Mouse (Mus musculus) urinary bladder, postnatal 10 days (tissue): ENCODE measurements around the gene Slc7a5.

ENCODE experiments used
- DNase-seq: peaks from one replicate; pipeline ENCODE4 v3.0.0; 2022; ENCODE audit warnings: low spot score

The Slc7a5 gene

DNA sequence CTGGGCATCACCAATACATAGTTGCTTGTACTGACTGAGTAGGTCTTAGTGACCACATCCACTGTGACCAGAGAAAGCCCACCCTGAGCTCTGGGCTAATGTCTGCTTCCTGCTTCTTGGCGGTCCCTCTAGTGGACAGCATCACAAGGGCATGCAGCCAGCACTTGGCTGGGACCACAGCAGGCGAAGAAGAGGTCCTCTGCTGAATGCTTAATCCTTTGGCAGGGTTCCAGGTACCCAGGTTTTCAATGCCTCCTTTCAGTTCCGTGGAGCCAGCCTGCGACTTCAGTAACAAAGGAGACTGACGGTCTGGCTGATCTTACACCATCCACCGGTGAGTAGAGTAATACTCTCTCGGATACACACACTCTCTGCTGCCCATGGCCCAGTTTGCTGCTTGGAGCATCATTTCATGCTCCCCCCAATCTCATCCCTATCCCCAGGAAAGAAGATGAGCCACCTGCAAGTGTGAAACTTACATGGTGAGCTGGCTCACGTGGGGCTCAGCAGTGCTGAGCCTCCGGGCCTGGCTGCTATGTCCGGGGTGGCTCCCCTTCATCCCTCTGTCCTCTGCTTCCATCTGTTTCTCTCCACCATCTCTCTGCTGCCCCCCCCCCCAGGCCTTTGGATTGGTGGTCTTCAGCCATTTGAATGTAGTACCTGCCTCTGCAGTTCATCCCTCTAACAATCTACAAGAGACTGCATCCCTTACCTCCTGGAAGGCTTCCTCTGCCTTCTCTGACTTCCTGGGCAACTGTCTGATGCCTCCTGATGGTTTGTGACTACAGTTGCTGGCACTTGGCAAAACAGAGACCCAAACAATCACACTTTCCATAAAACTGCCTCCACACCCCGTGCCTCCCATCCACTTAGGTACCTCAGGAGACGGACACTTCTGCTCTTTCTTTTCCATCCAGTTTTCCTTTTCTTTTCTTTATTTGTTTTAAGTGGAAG lies 28.1 kb upstream of the Slc7a5 start:
- no peak for DNase-seq

DNA sequence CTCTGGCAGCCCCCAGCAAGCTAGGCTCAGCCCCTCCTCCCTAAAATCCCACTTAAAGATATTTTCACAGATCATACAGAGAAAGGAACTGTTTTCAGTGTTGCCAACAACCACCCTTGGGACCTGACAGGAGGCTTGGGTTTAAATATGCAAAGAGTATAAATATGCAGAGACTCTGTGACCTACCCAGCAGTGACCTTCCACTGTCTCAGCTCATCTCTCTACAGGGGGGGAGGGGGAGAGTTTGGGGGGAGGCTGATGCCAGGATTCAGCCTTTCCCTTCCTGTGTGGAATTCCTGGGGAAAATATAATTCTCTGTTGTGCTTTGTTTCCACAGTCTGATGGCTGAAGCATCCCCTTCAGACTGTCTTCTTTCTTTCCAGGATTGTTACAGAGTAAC lies 27.4 kb upstream of the Slc7a5 start:
- no peak for DNase-seq

DNA sequence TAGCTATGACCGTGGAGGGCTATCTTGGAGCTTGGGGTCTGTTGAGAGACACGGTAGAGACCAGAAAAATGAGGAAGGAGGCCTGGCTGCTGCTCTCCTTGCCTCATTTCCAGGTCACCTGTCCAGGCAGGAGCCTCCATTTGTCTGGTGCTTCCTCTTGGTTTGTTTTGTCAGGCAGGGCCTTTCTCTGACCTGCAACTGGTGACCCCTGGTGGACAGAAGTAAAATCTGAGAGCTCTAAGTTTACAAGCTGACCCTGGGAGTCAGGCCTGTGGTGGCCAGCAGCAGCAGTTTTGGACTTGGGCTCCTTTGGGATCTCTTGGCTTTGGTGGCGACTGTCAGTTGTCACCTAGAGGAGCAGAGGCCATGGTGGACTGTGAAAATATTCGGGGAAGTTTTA lies 27.0 kb upstream of the Slc7a5 start:
- DNase-seq = no peak

DNA sequence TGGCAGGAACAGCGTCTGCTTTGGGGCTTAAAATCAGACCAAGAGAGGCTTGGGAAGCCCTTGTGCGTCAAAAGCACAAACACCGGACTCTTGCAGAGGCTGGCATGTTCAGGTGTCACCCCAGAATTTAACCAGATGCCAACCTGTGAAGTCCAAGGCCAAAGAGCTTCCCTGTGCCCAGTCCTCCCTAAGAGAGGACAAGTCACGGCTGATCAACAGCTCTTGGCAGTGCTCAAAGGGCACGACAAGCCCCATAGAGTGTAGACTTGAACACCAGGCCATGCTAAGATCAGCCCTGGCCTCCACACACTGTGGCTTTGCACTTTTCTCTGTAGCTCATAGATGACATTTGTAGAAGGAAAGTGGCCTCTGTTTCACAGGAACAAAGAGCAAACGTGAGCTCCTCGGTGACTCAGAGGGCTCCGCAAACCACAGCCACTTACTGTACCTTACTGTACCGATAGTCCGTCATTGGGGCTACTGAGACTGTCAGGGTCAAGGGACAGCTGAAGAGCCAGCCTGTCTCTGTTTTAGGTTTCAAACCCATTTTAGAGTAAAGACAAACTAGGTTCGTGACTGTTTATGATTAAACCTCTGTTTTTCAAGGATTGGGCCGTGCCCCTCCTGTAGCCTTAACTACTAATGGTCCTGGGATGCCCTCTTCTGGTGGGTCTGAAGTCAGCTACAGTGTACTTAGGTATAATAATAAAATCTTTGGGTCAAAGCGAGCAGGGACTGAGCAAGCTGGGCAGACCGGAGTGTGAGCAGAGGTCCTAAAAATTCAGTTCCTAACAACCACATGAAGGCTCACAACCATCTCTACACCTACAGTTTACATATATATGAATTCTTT lies 25.4 kb upstream of the Slc7a5 start:
- DNase-seq = no peak

DNA sequence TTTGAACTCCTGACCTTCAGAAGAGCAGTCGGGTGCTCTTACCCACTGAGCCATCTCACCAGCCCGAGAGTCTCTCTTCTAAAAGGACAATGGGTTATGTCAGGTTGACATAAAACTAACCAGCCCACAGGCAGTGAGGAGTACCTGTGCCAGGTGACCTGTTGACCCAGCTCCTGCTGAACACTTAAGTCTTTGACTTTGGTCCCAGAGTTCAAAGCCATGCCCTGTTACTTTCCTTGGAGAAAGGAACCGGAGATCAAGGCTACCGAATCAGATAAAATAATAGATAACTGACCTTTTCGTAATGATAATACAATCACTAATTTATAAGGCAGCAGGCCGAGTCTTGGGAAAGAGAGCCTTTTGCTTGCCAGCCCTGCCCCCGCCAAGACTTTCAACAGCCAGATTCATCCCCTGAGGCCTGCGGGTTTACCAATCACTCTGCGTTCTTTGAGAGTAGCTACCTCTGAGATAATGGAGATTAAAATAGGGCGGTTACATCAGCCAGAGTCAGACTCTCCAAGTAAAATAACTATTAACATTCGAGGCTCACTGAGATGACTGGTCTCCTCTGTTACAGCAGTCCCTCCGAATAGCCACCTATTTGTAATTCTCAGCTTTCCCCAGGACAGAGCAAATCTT lies 24.7 kb upstream of the Slc7a5 start:
- no peak for DNase-seq

DNA sequence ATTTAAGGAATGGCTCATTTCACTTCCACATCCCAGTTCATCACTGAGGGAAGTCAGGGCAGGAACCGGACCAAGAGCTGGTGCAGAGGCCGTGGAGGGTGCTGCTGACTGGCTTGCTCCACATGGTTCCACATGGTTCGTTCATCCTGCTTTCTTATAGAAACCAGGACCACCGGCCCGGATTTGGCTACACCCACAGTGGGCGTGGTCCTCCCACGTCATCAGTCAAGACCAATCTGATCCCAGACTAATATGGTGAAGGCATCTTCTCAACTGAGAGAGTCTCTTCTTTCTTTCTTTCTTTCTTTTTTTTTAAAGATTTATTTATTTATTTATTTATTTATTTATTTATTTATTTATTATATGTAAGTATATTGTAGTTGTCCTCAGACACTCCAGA lies 24.1 kb upstream of the Slc7a5 start:
- no peak for DNase-seq

DNA sequence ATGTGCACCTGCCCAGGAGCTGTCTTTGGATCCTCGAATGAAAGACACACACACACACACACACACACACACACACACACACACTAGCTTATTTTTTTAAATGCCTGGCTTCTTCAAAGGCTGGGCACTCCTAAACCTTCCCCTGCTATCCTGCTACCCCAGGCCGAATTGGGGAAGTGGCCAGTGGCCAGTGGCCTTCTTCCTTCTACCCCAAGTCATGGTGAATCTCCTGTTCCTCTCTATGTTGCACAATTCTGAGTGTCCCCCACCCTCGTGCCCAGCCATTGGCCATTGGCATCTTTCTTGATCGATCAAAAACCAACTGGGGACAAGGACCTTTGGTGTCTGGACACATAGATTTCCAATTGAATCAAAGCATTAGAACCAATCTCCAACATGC lies 22.6 kb upstream of the Slc7a5 start:
- DNase-seq = no peak

DNA sequence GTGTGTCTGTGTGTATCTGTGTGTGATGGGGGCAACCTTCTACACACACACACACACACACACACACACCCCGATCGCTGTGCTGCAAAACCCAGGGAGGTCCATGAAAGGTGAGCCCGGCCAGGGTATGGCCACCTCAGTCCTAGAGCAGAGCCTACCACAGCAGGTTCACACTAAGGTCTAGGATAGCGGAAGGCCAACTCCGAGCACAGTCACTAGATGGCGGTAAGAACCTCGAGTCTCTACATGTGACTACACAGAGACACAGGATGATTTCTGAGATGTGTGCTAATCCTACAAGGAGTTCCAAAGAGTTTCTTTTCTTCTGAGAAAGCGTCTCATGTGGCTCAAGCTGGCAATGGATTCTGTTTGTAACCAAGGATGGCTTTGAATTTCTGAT lies 19.8 kb upstream of the Slc7a5 start:
- no peak for DNase-seq

DNA sequence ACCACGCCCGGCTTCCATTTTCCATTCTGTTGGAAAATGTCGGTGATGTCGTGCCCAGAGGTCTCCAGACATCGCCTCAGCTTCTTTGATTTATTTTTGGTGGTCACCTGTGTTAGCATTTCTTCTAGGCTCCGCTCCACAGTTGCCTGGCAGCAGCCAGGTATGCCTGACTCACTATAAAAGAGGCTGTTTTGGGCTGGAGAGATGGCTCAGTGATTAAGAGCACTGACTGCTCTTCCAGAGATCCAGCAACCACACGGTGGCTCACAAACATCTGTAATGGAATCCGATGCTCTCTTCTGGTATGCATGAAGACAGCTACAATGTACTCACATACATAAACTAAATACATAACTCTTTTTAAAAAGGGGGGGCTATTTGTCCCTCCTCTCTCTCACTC lies 18.8 kb upstream of the Slc7a5 start:
- no peak for DNase-seq

DNA sequence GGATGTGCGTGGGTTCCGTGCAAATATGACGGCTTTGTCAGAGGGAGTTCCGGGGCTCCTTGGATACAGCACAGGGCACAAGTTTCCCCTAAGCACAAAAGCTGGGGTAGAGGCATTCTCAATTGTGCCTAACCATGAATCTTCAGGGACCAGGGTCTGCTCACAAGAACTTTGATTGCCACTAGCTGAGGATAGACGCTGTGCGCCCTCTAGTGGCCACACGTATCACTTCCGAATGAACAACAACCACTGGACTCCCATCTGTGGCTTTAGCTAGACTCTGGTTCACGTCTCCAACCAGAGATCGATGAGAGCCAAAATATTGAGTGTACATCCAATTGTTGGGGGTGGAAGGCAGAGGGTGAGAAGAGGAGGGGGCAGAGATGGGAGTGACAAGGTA lies 18.1 kb upstream of the Slc7a5 start:
- DNase-seq = no peak

DNA sequence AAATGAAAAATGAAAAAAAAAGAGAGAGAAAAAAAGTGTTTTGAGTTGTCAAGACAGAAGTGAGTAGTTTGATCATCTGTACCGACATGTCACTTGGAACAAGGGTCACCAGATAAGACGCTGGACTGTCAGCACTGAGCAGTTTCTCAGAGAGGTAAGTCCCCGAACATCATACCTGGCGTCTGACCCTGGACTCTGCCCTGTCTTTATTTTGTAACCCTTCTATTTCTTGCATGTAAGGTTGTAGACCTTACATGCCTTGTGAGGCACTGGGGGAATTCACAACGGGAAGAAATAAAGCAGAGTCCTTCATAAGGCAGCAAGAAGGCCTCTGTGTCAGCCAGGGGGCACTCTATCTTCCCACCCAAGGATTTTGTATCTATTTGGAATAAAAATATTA lies 17.2 kb upstream of the Slc7a5 start:
- DNase-seq = no peak

DNA sequence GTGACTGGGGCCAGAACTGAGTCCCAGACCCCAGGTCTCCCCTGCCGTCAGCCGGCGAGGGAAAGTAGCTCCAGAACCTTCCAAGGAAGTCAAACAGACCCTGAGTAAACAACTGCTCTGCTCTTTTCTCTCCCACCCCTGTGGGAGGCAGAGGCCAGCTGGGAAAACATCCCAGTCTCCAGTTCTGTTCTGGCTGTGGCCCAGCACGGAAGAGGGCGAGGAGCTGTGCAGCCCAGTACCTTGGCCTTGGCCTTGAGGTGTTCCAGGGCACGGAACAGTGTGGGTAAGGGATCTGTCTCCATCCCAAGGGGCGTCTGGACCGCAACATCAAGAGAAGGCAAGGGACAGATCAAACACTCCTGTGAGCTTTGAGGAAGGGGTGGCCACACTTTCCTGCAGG lies 14.6 kb upstream of the Slc7a5 start:
- DNase-seq = no peak

DNA sequence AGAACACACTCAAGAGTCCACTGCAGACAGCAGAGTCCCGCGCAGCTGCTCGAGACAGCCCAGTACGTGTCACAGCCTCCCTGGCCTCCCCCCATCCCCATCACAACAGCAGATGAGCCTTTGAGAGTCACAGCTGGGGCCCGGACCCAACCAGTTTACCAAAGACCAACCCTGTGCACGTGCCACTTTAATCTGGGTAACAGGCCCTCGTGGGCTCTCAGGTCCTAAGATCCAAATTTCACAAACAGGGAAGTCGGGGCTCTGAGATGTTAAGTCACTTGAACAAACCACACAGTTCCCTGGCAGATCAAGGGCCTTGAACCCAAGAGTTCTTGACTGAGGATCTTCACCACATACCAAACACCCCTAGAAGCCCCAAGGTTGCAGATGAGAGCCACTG lies 14.1 kb upstream of the Slc7a5 start:
- no peak for DNase-seq

DNA sequence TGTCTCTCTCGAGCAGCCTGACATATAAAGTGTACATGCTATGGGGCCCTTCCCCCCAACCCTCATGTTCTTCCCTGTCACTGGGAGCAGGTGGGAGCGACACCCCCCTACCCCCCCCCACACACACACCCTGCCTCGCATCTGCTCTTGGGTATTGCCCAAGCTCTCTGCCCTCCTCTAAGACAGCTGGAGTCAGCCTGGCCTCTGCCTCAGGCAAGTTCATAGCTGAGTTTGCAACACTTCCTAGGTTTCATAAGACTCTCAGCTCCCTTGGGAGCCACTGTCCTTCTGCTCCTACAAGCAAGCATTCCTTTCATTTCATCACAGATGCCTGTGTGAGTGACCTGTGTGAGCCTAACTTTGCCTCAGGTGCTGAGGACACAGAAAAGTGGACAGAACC lies 12.2 kb upstream of the Slc7a5 start:
- no peak for DNase-seq

DNA sequence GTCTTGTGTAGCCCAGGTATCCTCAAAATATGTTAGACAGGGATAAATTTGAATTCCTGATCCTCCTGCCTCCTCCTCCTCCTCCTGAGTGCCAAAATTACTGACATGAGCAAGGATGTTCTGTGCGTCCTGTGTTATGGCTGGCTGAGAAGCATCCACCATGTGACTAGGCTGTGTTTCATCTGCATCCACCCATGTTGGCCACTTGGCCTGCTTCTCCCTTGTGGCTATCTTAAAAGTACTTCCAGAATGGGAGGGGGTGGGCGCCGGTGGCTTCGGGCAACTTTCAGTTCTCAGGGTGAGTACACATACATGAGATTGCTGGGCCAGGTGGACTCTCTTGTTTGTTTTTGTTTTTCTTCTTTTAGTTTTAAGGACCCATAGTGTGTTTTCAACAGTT lies 11.7 kb upstream of the Slc7a5 start:
- no peak for DNase-seq

DNA sequence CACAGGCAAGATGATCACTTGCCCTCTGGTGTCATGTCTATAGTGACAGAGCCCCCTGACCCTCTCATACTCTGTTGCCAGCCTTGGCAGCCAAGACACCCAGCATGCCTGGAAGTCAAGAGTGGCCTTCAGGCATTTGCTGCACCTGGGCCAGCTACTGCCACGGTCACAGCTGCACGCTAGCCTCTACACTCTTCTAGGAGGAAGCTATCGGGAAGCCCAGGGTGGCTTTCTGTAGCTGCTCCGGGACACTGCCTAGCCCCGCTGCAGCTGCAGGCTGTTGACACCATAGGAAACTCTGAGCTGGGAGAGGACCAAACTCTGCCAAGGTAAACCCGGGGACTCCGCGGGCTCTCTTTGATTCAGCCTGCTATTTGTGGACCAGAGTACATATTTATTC lies 5.9 kb upstream of the Slc7a5 start:
- no peak for DNase-seq

DNA sequence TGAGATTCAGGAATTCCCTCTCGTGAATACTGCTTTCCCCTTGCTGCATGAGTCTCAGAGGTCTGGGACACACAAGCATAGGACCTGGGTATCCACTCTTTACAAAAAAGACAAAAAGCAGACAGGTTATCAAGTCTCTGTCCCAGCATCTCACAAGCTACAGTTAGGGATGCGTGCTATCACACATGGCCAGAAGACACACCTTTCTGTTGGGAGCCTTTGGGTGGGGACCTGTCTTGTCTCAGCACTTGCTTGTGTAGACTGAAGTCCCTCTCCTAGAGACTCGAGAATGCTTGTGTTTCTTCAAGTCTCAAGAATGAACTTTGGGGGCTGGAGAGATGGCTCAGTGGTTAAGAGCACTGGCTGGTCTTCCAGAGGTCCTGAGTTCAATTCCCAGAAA lies 5.3 kb upstream of the Slc7a5 start:
- DNase-seq = no peak

DNA sequence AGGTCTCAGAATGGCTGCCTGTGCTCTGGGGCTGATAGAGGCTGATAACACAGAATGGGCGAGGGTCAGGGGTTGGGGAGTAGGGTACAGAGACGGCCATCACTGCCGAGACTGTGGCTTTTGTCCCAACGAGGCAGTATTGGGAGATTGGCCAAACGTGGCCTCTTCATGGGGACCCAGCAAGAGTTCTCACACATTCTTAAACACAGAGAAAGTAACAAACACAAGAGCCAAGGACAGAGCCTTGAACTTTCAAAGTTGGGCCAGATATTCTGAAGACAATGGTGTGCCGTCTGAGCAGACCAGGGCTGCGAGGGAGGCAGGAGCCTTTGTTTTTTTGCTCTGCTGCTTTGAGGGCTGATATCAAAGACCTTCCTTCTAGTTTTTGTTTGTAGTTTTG lies 4.5 kb upstream of the Slc7a5 start:
- no peak for DNase-seq

DNA sequence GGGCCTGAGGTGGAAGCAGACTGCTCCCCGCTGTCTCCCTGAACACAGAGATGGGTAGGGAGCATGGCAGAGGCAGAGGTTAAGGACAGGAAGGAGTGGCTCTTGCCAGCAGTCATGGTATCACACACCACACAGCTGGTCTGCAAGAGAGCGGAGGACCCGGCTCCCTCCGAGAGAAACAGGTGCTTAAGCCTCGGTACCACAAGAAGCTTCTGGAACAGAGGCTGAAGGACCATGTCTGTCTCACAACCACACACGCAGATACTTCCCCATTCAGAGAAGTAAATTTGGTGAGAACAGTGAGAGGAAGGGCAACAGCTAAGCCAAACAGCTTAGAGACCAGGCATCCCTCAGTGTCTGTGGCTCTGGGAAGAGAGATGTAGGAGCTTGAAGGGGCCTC lies 3.9 kb upstream of the Slc7a5 start:
- no peak for DNase-seq

DNA sequence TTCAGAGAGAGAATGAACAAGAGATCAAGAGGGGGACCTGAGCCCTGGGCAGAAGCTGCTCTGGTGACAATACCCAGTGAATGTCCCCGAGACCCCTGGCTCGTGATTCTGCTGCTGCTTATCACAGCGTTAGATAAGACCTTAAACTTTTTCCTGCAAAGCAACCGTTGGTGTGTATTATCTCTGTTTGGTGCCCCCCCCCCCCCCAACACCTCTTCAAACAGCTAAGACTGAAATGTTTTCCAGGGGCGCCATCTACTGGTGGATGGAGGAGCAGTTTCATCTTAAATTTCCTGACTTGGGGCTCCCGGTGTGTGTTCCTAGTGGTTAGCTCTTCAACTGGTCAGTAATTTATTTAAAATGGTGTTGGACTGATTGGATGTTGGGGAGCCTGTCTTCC lies 2.2 kb upstream of the Slc7a5 start:
- DNase-seq = no peak

DNA sequence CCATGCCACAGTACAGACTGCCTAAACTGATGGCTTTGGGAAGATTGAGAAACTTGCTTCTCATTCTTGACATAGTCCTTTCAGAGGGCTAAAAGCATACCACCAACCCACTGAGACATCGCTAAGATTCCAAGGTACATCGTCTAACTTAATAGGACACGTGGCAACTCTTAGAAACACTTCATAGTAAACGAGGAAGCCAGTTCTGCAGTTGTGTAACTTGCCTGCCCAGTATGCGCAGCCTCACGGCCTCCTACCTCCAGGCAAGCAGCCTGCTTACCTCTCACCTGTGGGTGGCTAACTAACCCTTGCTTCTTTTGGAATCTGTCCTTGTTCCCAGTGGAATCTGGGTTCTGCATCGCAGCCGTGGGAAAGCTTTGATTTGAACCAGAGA lies 1.7 kb upstream of the Slc7a5 start:
- DNase-seq = no peak

DNA sequence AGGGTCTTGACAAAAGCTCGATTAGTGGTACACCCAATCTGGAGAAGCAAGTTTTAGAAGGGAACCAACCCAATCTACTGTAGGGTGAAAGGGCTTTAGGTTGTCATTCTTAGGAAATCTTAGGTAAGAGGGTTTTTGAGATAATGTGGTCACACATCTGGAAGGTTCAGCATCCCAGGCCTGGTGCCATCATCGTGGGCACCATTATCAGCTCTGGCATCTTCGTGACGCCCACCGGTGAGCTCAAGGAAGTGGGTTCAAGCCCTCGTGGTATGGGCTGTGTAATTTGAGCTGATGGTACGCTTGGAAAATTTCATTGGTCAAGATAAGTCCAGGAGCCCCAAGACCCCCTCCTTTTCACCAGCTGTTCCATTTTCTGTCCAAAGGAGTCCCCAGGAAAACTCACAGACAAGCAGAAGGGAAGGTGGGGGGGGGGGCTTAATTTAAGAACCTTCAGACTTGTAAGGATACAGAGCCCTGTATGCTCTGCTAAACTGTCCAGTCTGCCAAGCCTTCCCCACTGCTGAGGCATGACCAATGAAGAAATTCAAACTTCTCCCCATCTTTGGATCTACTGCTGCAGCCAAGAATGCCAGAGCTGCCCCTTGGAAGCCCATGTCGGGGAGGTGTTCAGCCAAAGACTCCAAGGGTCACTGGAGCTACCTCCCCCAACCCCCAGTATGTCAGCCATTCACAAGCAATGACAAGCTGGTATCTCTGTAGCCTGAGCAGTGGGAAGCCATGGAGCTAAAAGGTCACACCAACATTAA lies 1.1 kb upstream of the Slc7a5 start:
- DNase-seq = no peak
